In genomic region chr4:82858431-82859010, GRCm38 (mm10) we compare ENCODE assay signal across 8 mouse cellular contexts. TPM values are rescaled to one million over a fixed set of nuclear protein-coding genes. Genes with fewer than 3 reads are reported as not detected.
A peak's percentile ranks its signal among the peaks of the same experiment; 100 is the strongest.
DNase-seq lines count a peak whose midpoint lies in the region; ATAC-seq lines count a peak whose summit lies in the region.

No protein-coding gene starts in this region.

- H3K4me3 ChIP-seq in erythroblast, embryonic 14.5 days (replicated peaks): peak overlapping the region; percentile 67
- peak overlapping the region; percentile 72 for H3K4me3 ChIP-seq in forebrain, embryonic 13.5 days
- H3K4me3 ChIP-seq in liver, embryonic 12.5 days: peak overlapping the region; percentile 78

- peak overlapping the region; percentile 92 for H3K27ac ChIP-seq in forebrain, embryonic 13.5 days
- H3K27ac ChIP-seq in liver, embryonic 12.5 days: no peak overlapping the region

- 20% methylated on average over 4 of the region's 4 CpGs for WGBS in forebrain, embryonic 13.5 days
- 16% methylated on average over 4 of the region's 4 CpGs for WGBS in liver, embryonic 12.5 days (ENCODE audit: insufficient replicate concordance)

- peak; percentile 10 for DNase-seq in 3T3-L1 (ENCODE audit: low read depth, low spot score)
- no peak for DNase-seq in cerebellum, postnatal 10 days
- DNase-seq in embryo, embryonic 10 days (ENCODE audit: low spot score): no peak

- peak overlapping the region; percentile 96 for H3K9ac ChIP-seq in forebrain, embryonic 13.5 days
- peak overlapping the region; percentile 78; the same call in 1 of the 2 replicates for H3K9ac ChIP-seq in liver, embryonic 12.5 days

- H3K27me3 ChIP-seq in erythroblast, embryonic 14.5 days (ENCODE audit: control insufficient read depth): peaks cover 10% of the 10 kb centered on the region
- H3K27me3 ChIP-seq in forebrain, embryonic 13.5 days: no peaks in the 10 kb centered on the region
- H3K27me3 ChIP-seq in liver, embryonic 12.5 days (replicated peaks): no peaks in the 10 kb centered on the region

- ATAC-seq in erythroblast, adult 5-6 weeks (replicated peaks; ENCODE audit: low FRiP score, poor library complexity, severe bottlenecking): no peak
- no peak for ATAC-seq in forebrain, embryonic 13.5 days
- no peak for ATAC-seq in liver, embryonic 12.5 days
- no peak for ATAC-seq in megakaryocyte-erythroid progenitor cell, adult 5-6 weeks (replicated peaks; ENCODE audit: low FRiP score, low TSS enrichment, poor library complexity, severe bottlenecking)

- no peaks in the 10 kb centered on the region for H3K9me3 ChIP-seq in erythroblast, embryonic 14.5 days (ENCODE audit: control insufficient read depth, low read length)
- no peaks in the 10 kb centered on the region for H3K9me3 ChIP-seq in forebrain, embryonic 13.5 days (replicated peaks)
- no peaks in the 10 kb centered on the region for H3K9me3 ChIP-seq in liver, embryonic 12.5 days (replicated peaks)

- peaks cover 14% of the 10 kb centered on the region for H3K4me1 ChIP-seq in erythroblast, embryonic 14.5 days (ENCODE audit: control insufficient read depth)
- H3K4me1 ChIP-seq in forebrain, embryonic 13.5 days: peaks cover 45% of the 10 kb centered on the region
- H3K4me1 ChIP-seq in liver, embryonic 12.5 days: peaks cover 17% of the 10 kb centered on the region

- no peaks in the 10 kb centered on the region for H3K36me3 ChIP-seq in erythroblast, embryonic 14.5 days (ENCODE audit: control insufficient read depth)
- no peaks in the 10 kb centered on the region for H3K36me3 ChIP-seq in forebrain, embryonic 13.5 days (ENCODE audit: poor library complexity, severe bottlenecking)
- H3K36me3 ChIP-seq in liver, embryonic 12.5 days: no peaks in the 10 kb centered on the region

- H3K4me2 ChIP-seq in forebrain, embryonic 13.5 days: peak overlapping the region; percentile 76
- H3K4me2 ChIP-seq in liver, embryonic 12.5 days: peak overlapping the region; percentile 83

RNA-seq across cellular contexts. Expression of gene Zdhhc21, which starts 1.2 kb away (rescaled TPM):
- not detected in 2 replicates for polyA plus RNA-seq in erythroblast, embryonic 14.5 days (2012)
- total RNA-seq in erythroblast, adult 5-6 weeks (2015; ENCODE audit: low replicate concordance): 3.6 and 6.3 TPM in 2 replicates
- total RNA-seq in erythroblast, adult 5-6 weeks (2017; ENCODE audit: low replicate concordance): 2.5 and 3.9 TPM in 2 replicates
- polyA plus RNA-seq in forebrain, embryonic 13.5 days (2015; fragmentation: Nextera tagmentation; extraction: Ambion mirVana): 14.8 and 15.1 TPM in 2 replicates
- polyA plus RNA-seq in liver, embryonic 12.5 days (2016; fragmentation: Nextera tagmentation; extraction: Ambion mirVana): 7.4 and 8.1 TPM in 2 replicates
- total RNA-seq in megakaryocyte-erythroid progenitor cell, adult 5-6 weeks (2014; fragmentation: Nextera tagmentation): 17.8 and 22.6 TPM in 2 replicates
- total RNA-seq in megakaryocyte-erythroid progenitor cell, adult 5-6 weeks (2017): 11.4 and 21.0 TPM in 2 replicates

RNA-seq across cellular contexts. Expression of gene Cer1, which starts 26.4 kb away (rescaled TPM):
- polyA plus RNA-seq in erythroblast, embryonic 14.5 days (2012): not detected in 2 replicates
- not detected in 2 replicates for total RNA-seq in erythroblast, adult 5-6 weeks (2015; ENCODE audit: low replicate concordance)
- total RNA-seq in erythroblast, adult 5-6 weeks (2017; ENCODE audit: low replicate concordance): not detected in 2 replicates
- 0.20 and 0.22 TPM in 2 replicates for polyA plus RNA-seq in forebrain, embryonic 13.5 days (2015; fragmentation: Nextera tagmentation; extraction: Ambion mirVana)
- polyA plus RNA-seq in liver, embryonic 12.5 days (2016; fragmentation: Nextera tagmentation; extraction: Ambion mirVana): not detected in 2 replicates
- total RNA-seq in megakaryocyte-erythroid progenitor cell, adult 5-6 weeks (2014; fragmentation: Nextera tagmentation): not detected in 2 replicates
- not detected in 2 replicates for total RNA-seq in megakaryocyte-erythroid progenitor cell, adult 5-6 weeks (2017)
